Mouse (Mus musculus) hindbrain, embryonic 14.5 days (tissue): Measurements from ENCODE around the gene Vta1. TPM values are rescaled to one million over a fixed set of nuclear protein-coding genes. Genes with fewer than 3 reads are reported as not detected.

Experiments used
- ATAC-seq: fragments of 200-750 bp; cut with Nextera tagmentation; 2 replicates; pipeline ENCODE4 v1.8.0; 2017; ENCODE audit warnings: moderate number of reproducible peaks, mild to moderate bottlenecking, moderate TSS enrichment, moderate library complexity; ENCODE audit not compliant: low FRiP score
- DNase-seq: peaks from one replicate; pipeline ENCODE4 v3.0.0-alpha.2; 2015; ENCODE audit warnings: low spot score
- H3K27ac ChIP-seq: fragments of 300-500 bp; sonication (generic); 2 replicates; pipeline ENCODE4 v1.5.1; 2014; ENCODE audit warnings: mild to moderate bottlenecking, moderate library complexity
- H3K27me3 ChIP-seq: fragments of 300-500 bp; sonication (generic); 2 replicates; pipeline ENCODE4 v1.6.1; 2014; ENCODE audit warnings: mild to moderate bottlenecking, low read length, mixed read lengths; ENCODE audit not compliant: control insufficient read depth, insufficient read depth
- H3K36me3 ChIP-seq: fragments of 300-500 bp; sonication (generic); replicated peaks from 2 replicates; pipeline ENCODE4 v1.6.1; 2014; ENCODE audit not compliant: control insufficient read depth, insufficient read depth
- H3K4me1 ChIP-seq: fragments of 300-500 bp; sonication (generic); replicated peaks from 2 replicates; pipeline ENCODE4 v1.6.1; 2014; ENCODE audit warnings: antibody characterized with exemption, low read length, mixed read lengths; ENCODE audit not compliant: control insufficient read depth, insufficient read depth
- H3K4me2 ChIP-seq: fragments of 300-500 bp; sonication (generic); replicated peaks from 2 replicates; pipeline ENCODE4 v1.6.1; 2014; ENCODE audit warnings: mild to moderate bottlenecking, moderate library complexity
- H3K4me3 ChIP-seq: fragments of 300-500 bp; sonication (generic); replicated peaks from 2 replicates; pipeline ENCODE4 v1.5.1; 2014; ENCODE audit warnings: mild to moderate bottlenecking, low read length
- H3K9ac ChIP-seq: fragments of 300-500 bp; sonication (generic); 2 replicates; pipeline ENCODE4 v1.6.1; 2014
- H3K9me3 ChIP-seq: fragments of 300-500 bp; sonication (generic); 2 replicates; pipeline ENCODE4 v1.6.1; 2016; ENCODE audit warnings: low read length; ENCODE audit not compliant: control insufficient read depth
- WGBS: fragments of 180-500 bp; shearing (Covaris S2); extraction: QIAGEN DNeasy Blood & Tissue Kit; methylation state at CpG from one replicate; pipeline ENCODE4 v1.1.7; 2014; 5-methylcytosine and 5-hydroxymethylcytosine counted together
- polyA plus RNA-seq: library from polyadenylated mRNA; unstranded; fragments of >200 nt; fragmentation: Nextera tagmentation; extraction: Ambion mirVana; gene quantifications from 2 replicates; pipeline ENCODE4 v1.2.1, GENCODE M21; 2014

The Vta1 gene
- polyA plus RNA-seq: 204 and 210 TPM in 2 replicates

GRCm38 (mm10) chr10:14705072-14706066 is at the start of gene Vta1, which contains the start of gene Nmbr:
Gene Vta1, minus strand, starts transcription at chr10:14705560.
Gene Nmbr, plus strand, starts transcription at chr10:14705591.
- H3K27me3 ChIP-seq: no peaks in the 10 kb centered on the region
- WGBS: under 1% methylated on average over 50 of the region's 50 CpGs
- peak; percentile 97 for DNase-seq

GRCm38 (mm10) chr10:14734285-14734684 is 28.9 kb upstream of the Vta1 start:
- Histone ChIP-seq H3K27ac (no peak overlapping the region), H3K4me1 (no peaks in the 10 kb centered on the region), H3K9me3 (no peaks in the 10 kb centered on the region), H3K36me3 (no peaks in the 10 kb centered on the region), H3K4me2 (no peak overlapping the region), H3K27me3 (no peaks in the 10 kb centered on the region), H3K4me3 (no peak overlapping the region), H3K9ac (no peak overlapping the region)
- peak; percentile 92 for DNase-seq
- ATAC-seq: no peak
- WGBS: 4% methylated on average over 2 of the region's 2 CpGs

More at GRCm38 (mm10) chr10:14705072-14706066, at the start of gene Vta1, which contains the start of gene Nmbr:
- peaks cover 18% of the 10 kb centered on the region for H3K4me1 ChIP-seq
- no peaks in the 10 kb centered on the region for H3K36me3 ChIP-seq
- peak within 1 kb of the TSS; percentile 77 for H3K27ac ChIP-seq
- peak within 1 kb of the TSS; percentile 74 for H3K4me2 ChIP-seq
- no peaks in the 10 kb centered on the region for H3K9me3 ChIP-seq
- peak within 1 kb of the TSS; percentile 69 for H3K9ac ChIP-seq
- ATAC-seq: peak; percentile 98
- H3K4me3 ChIP-seq: peak within 1 kb of the TSS; percentile 62

- no peak for DNase-seq
- 64% methylated on average over 9 of the region's 9 CpGs for WGBS
- no peaks in the 10 kb centered on the region for H3K27me3 ChIP-seq
Observed at GRCm38 (mm10) chr10:14725671-14726070, 20.3 kb upstream of the Vta1 start.

GRCm38 (mm10) chr10:14718114-14718513 is 12.8 kb upstream of the Vta1 start, which contains the start of gene Gje1:
Gene Gje1, minus strand, starts transcription at chr10:14718214.
- H3K36me3 ChIP-seq: no peaks in the 10 kb centered on the region
- H3K9me3 ChIP-seq: no peaks in the 10 kb centered on the region
- no peaks in the 10 kb centered on the region for H3K4me1 ChIP-seq
- 64% methylated on average over 3 of the region's 3 CpGs for WGBS
- H3K27ac ChIP-seq: no peak within 1 kb of the TSS
- no peak within 1 kb of the TSS for H3K4me3 ChIP-seq
- H3K27me3 ChIP-seq: no peaks in the 10 kb centered on the region
- H3K4me2 ChIP-seq: no peak within 1 kb of the TSS
- no peak for DNase-seq
- ATAC-seq: no peak
- no peak within 1 kb of the TSS for H3K9ac ChIP-seq

More at GRCm38 (mm10) chr10:14725671-14726070, 20.3 kb upstream of the Vta1 start:
- H3K27ac ChIP-seq: no peak overlapping the region
- ATAC-seq: no peak
- no peaks in the 10 kb centered on the region for H3K4me1 ChIP-seq
- no peak overlapping the region for H3K9ac ChIP-seq
- H3K36me3 ChIP-seq: no peaks in the 10 kb centered on the region
- no peak overlapping the region for H3K4me2 ChIP-seq
- no peaks in the 10 kb centered on the region for H3K9me3 ChIP-seq
- H3K4me3 ChIP-seq: no peak overlapping the region

GRCm38 (mm10) chr10:14703830-14704420 is 1.4 kb downstream of the Vta1 start:
- Histone ChIP-seq H3K9ac (peak overlapping the region; percentile 69), H3K27ac (peak overlapping the region; percentile 40), H3K27me3 (no peaks in the 10 kb centered on the region), H3K4me2 (peak overlapping the region; percentile 74), H3K9me3 (no peaks in the 10 kb centered on the region), H3K4me1 (peaks cover 18% of the 10 kb centered on the region), H3K4me3 (peak overlapping the region; percentile 62), H3K36me3 (no peaks in the 10 kb centered on the region)
- DNase-seq (no peak), ATAC-seq (no peak)
- WGBS: 24% methylated on average over 4 of the region's 4 CpGs

- Histone ChIP-seq H3K4me1 (peaks cover 18% of the 10 kb centered on the region), H3K36me3 (no peaks in the 10 kb centered on the region), H3K9ac (peak overlapping the region; percentile 69; the same call in 1 of the 2 replicates), H3K4me3 (0 out of 2 replicates have a peak overlapping the region, but pooled peaks have one; percentile 62), H3K4me2 (peak overlapping the region; percentile 74), H3K9me3 (no peaks in the 10 kb centered on the region), H3K27me3 (no peaks in the 10 kb centered on the region), H3K27ac (peak overlapping the region; percentile 40)
- no peak for ATAC-seq
- DNase-seq: no peak
- 18% methylated on average over 1 of the region's 1 CpGs for WGBS
Observed at GRCm38 (mm10) chr10:14703239-14703638, 2.1 kb downstream of the Vta1 start.

- Histone ChIP-seq H3K27ac (no peak overlapping the region), H3K9me3 (no peaks in the 10 kb centered on the region), H3K36me3 (peaks cover 13% of the 10 kb centered on the region), H3K4me1 (no peaks in the 10 kb centered on the region), H3K9ac (no peak overlapping the region), H3K4me3 (no peak overlapping the region), H3K4me2 (no peak overlapping the region), H3K27me3 (no peaks in the 10 kb centered on the region)
- ATAC-seq (no peak), DNase-seq (no peak)
- 50% methylated on average over 3 of the region's 3 CpGs for WGBS
Observed at GRCm38 (mm10) chr10:14690349-14690748, 15.0 kb downstream of the Vta1 start.

GRCm38 (mm10) chr10:14688785-14689442 is 16.4 kb downstream of the Vta1 start:
- Histone ChIP-seq H3K9ac (no peak overlapping the region), H3K36me3 (peaks cover 13% of the 10 kb centered on the region), H3K4me3 (no peak overlapping the region), H3K27ac (no peak overlapping the region), H3K27me3 (no peaks in the 10 kb centered on the region), H3K4me1 (no peaks in the 10 kb centered on the region), H3K9me3 (no peaks in the 10 kb centered on the region), H3K4me2 (no peak overlapping the region)
- WGBS: 96% methylated on average over 6 of the region's 6 CpGs
- ATAC-seq (no peak), DNase-seq (no peak)

GRCm38 (mm10) chr10:14685663-14686062 is 19.7 kb downstream of the Vta1 start:
- 96% methylated on average over 1 of the region's 1 CpGs for WGBS
- Histone ChIP-seq H3K27ac (no peak overlapping the region), H3K27me3 (no peaks in the 10 kb centered on the region), H3K4me3 (no peak overlapping the region), H3K4me1 (no peaks in the 10 kb centered on the region), H3K9me3 (no peaks in the 10 kb centered on the region), H3K9ac (no peak overlapping the region), H3K36me3 (peaks cover 13% of the 10 kb centered on the region), H3K4me2 (no peak overlapping the region)
- DNase-seq: no peak
- no peak for ATAC-seq
